Comparison of ENCODE assay signal across 13 mouse cellular contexts in genomic region chr9:58428795-58429194, GRCm38 (mm10).
"Had no signal": no experiment of that assay in that cellular context is flagged by ENCODE, and none has a peak within 500 bp of the region (broad histone marks: within the 10 kb centered on the region; RNA-seq: fewer than 3 reads in every experiment).

No protein-coding gene starts in this region.

- ATAC-seq: midbrain, embryonic 16.5 days had no signal

- DNase-seq: lung, embryonic 14.5 days; lung, postnatal 10 days; lung, postnatal 4 days; midbrain, embryonic 14.5 days; retina, postnatal 1 day; right cerebral cortex, adult 18-20 months; right cerebral cortex, postnatal 25 days; right cerebral cortex, postnatal 4 days; spleen, adult 18-20 months; thymus, adult 18-20 months; thymus, postnatal 14 days; thymus, postnatal 36 days had no signal
